Mouse (Mus musculus): ENCODE measurements around the gene Bahd1. TPM values are rescaled to one million over a fixed set of nuclear protein-coding genes. Genes with fewer than 3 reads are reported as not detected.

Gene Bahd1
- total RNA-seq (2023) = 50.3 to 60.1 TPM (median 57.5 TPM) in 4 replicates

DNA sequence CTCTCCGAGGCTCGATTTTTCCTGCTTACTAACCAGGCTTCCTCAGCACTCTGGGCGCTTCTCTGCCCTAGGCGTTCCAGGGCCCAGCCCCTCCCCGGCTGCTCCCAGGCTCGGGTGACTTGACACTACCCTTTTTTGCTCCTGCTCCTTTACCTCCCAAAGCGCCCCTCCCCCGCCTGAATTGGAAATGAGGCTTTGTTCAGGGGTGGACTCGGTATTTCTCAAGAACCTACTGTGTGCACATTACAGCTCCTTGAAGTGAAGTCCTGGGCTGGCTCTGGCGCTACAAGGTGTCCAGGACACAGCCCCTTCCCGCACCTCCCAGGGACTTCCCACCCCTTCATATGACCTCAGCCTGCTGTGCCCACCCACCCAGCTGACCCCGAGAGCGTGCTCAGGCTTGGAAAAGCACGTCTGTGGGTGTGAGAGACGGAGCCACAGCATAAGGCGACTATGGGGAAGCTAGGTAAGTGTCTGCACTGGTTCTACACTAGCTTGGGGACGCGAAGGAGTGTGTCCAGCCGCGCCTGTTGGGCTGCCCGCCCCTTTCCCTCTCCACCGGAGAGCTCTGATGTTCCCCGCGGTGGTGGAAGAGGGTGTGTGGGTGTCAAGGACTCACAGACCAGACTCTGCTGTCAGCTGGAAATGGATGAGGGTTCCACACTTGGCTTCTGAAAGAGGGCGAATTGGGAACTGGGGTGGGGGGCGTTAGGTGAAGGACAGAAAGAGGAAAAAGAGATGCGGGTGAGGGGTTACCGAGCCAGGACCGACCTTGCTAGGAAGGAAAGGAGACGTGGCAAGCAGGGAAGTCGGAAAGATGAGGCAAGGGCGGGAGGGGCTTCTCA lies at the start of gene Bahd1:
Gene Bahd1 (plus strand): TSS at position 397 of the 845 bp plus-strand sequence.

DNA sequence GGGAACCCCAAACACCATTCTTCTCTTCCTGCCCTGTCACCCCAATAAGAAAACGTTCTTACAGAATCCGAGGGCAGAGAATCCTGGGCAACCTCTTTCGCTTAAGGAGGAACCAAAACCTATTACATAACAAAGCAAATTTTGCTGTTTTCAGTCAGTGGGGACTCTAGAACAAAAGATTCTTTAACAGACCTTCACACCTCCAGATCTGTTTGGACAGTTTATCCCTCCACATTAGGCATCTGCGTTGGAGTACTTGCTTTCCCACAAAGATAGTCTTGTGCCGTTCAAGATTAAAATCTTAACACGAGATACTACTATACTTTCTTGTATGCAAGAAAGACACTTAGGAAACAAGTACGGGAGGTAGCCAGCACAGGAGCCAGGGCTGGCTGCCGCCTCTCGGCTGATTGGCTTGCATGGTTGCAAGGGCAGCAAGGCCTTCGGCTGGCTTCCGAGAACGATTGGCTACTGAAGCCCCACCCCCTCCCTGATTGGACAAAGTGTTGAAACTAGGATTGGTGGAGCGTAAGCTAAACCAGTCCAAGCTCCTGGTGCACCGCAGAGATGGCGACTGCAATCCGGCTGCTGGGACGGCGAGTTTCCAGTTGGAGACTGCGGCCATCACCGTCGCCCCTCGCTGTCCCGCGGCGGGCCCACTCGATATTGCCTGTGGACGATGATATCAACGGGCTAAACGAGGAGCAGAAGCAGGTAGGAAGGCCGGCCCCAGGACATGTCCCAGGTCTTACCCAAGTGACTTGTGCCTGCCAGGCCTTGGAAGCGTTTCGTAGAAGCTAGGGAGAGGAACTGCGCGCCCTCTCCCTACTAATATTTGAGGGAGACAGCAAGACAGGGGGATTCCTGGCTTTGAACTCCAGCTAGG lies 38.5 kb upstream of the Bahd1 start, which contains the start of gene Ivd:
Gene Ivd (plus strand): TSS at position 501 of the 886 bp plus-strand sequence.

DNA sequence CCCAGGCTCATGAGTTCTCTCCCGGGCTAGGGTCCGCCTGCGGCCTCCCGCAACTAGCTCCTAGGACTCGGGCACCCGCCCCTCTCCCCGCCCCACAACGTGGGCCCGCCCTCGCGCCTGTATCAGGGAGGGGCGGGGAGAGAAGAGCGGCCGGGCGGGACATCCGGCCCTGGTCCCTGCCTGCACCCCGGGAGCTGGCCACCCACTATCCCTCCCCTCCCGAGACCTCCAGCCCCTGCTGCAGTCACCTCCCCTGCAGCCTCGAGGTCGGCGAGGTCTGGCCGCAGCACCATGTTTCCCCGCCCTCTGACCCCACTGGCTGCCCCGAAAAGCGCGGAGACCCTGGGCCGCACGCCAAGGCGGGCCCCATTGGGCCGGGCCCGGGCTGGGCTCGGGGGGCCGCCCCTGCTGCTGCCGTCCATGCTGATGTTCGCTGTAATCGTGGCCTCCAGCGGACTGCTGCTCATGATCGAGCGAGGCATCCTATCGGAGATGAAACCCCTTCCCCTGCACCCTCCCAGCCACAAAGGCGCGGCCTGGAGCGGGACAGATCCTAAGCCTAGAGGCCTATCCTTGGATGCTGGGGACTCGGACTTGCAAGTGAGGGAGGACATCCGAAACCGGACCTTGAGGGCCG lies 26.3 kb downstream of the Bahd1 start, which contains the start of gene Chst14:
Gene Chst14 (plus strand): TSS at position 136 of the 637 bp plus-strand sequence.

Other genes starting within 250 kb of the Bahd1 start
- 2.2 to 10.1 TPM (median 4.0 TPM) in 4 replicates for gene Pak6, start 237.1 kb upstream of the Bahd1 start, total RNA-seq (2023)
- gene Ankrd63, start 196.4 kb upstream of the Bahd1 start, total RNA-seq (2023) = 0.46 to 0.88 TPM (median 0.69 TPM) in 4 replicates
- 96.3 to 113 TPM (median 107 TPM) in 4 replicates for gene Plcb2, start 171.9 kb upstream of the Bahd1 start, total RNA-seq (2023)
- gene Inafm2, start 154.6 kb upstream of the Bahd1 start, total RNA-seq (2023) = 19.0 to 21.6 TPM (median 20.0 TPM) in 4 replicates
- gene Ccdc9b, start 137.7 kb upstream of the Bahd1 start, total RNA-seq (2023) = 0.12 to 0.33 TPM in 2 of 4 replicates, not detected in the others
- gene Phgr1, start 127.6 kb upstream of the Bahd1 start, total RNA-seq (2023) = not detected in 4 replicates
- not detected in 4 replicates for gene Disp2, start 120.7 kb upstream of the Bahd1 start, total RNA-seq (2023)
- gene Knstrn, start 86.4 kb upstream of the Bahd1 start, total RNA-seq (2023) = 7.1 to 11.5 TPM (median 8.9 TPM) in 4 replicates
- gene Ivd, start 38.4 kb upstream of the Bahd1 start, total RNA-seq (2023) = 80.1 to 89.7 TPM (median 85.3 TPM) in 4 replicates
- gene Chst14, start 26.1 kb downstream of the Bahd1 start, total RNA-seq (2023) = 3.6 to 5.0 TPM (median 4.3 TPM) in 4 replicates
- 11.3 to 15.1 TPM (median 12.8 TPM) in 4 replicates for gene Ccdc32, start 129.0 kb downstream of the Bahd1 start, total RNA-seq (2023)
- 14.3 to 18.6 TPM (median 15.5 TPM) in 4 replicates for gene Rpusd2, start 134.4 kb downstream of the Bahd1 start, total RNA-seq (2023)
- 3.4 to 5.0 TPM (median 4.4 TPM) in 4 replicates for gene Knl1, start 146.7 kb downstream of the Bahd1 start, total RNA-seq (2023)
- gene Rad51, start 212.4 kb downstream of the Bahd1 start, total RNA-seq (2023) = 1.4 to 5.4 TPM (median 2.6 TPM) in 4 replicates